Mouse (Mus musculus) gastrocnemius, postnatal 4 days (tissue): ENCODE data around the gene Cxadr. TPM values are rescaled to one million over a fixed set of nuclear protein-coding genes. Genes with fewer than 3 reads are reported as not detected.

ENCODE experiments used
- DNase-seq, 2 experiments: peaks; one replicate each; pipeline ENCODE4 v3.0.0; 2021 to 2022; ENCODE audit warnings: low spot score in 2 of 2, mixed read lengths in 2 of 2
- long read RNA-seq, 2 experiments: library from polyadenylated mRNA; stranded (forward); transcript quantifications; one replicate each; pipeline ENCODE4 v2.0.0; 2021
- total RNA-seq, 2 experiments: library from RNA; stranded (reverse); gene quantifications; 2 replicates each; pipeline ENCODE4 v1.2.3; 2021

The Cxadr gene
- 1 to 10 TPM; 1.8 to 2.4 TPM for total RNA-seq
- long read RNA-seq, experiment 1, full-length matches to known transcripts: 2 of 2 reads
- long read RNA-seq, experiment 1, partial matches to known transcripts: 0 of 2 reads
- long read RNA-seq, experiment 1, other reads (novel, unspliced or antisense): 0 of 2 reads
- long read RNA-seq, experiment 2: 0 reads

- DNase-seq: no peak
Observed at GRCm38 (mm10) chr16:78301183-78301830, at the start of gene Cxadr. Gene Cxadr, plus strand, starts transcription at chr16:78301489.

- no peak for DNase-seq
Observed at GRCm38 (mm10) chr16:78258989-78259388, 42.3 kb upstream of the Cxadr start.

- DNase-seq: no peak
Observed at GRCm38 (mm10) chr16:78260070-78260879, 41.0 kb upstream of the Cxadr start.

- no peak for DNase-seq
Observed at GRCm38 (mm10) chr16:78261520-78261919, 39.8 kb upstream of the Cxadr start.

- DNase-seq: no peak
Observed at GRCm38 (mm10) chr16:78264442-78265150, 36.7 kb upstream of the Cxadr start.

- DNase-seq: peak in 1 of 2 experiments; percentile 19
Observed at GRCm38 (mm10) chr16:78265151-78265590, 36.1 kb upstream of the Cxadr start.

GRCm38 (mm10) chr16:78265826-78266225 lies 35.5 kb upstream of the Cxadr start:
- DNase-seq: no peak

GRCm38 (mm10) chr16:78267453-78267852 lies 33.8 kb upstream of the Cxadr start:
- no peak for DNase-seq

- DNase-seq: no peak
Observed at GRCm38 (mm10) chr16:78268167-78268566, 33.1 kb upstream of the Cxadr start.

- DNase-seq: no peak
Observed at GRCm38 (mm10) chr16:78274825-78275455, 26.3 kb upstream of the Cxadr start.

GRCm38 (mm10) chr16:78277567-78277966 lies 23.7 kb upstream of the Cxadr start:
- DNase-seq: no peak

GRCm38 (mm10) chr16:78280093-78280881 lies 21.0 kb upstream of the Cxadr start:
- no peak for DNase-seq

GRCm38 (mm10) chr16:78283231-78283630 lies 18.1 kb upstream of the Cxadr start:
- no peak for DNase-seq

- no peak for DNase-seq
Observed at GRCm38 (mm10) chr16:78294051-78294450, 7.2 kb upstream of the Cxadr start.

- DNase-seq: no peak
Observed at GRCm38 (mm10) chr16:78294606-78295275, 6.5 kb upstream of the Cxadr start.

GRCm38 (mm10) chr16:78295601-78296000 lies 5.7 kb upstream of the Cxadr start:
- DNase-seq: no peak

- DNase-seq: no peak
Observed at GRCm38 (mm10) chr16:78296114-78296513, 5.2 kb upstream of the Cxadr start.

GRCm38 (mm10) chr16:78301831-78302677 lies 765 bp downstream of the Cxadr start:
- DNase-seq: peak; percentile 17 to 18

GRCm38 (mm10) chr16:78302678-78303050 lies 1.4 kb downstream of the Cxadr start:
- DNase-seq: no peak
